20 mouse cellular contexts compared by ENCODE assay signal in the genomic region with DNA sequence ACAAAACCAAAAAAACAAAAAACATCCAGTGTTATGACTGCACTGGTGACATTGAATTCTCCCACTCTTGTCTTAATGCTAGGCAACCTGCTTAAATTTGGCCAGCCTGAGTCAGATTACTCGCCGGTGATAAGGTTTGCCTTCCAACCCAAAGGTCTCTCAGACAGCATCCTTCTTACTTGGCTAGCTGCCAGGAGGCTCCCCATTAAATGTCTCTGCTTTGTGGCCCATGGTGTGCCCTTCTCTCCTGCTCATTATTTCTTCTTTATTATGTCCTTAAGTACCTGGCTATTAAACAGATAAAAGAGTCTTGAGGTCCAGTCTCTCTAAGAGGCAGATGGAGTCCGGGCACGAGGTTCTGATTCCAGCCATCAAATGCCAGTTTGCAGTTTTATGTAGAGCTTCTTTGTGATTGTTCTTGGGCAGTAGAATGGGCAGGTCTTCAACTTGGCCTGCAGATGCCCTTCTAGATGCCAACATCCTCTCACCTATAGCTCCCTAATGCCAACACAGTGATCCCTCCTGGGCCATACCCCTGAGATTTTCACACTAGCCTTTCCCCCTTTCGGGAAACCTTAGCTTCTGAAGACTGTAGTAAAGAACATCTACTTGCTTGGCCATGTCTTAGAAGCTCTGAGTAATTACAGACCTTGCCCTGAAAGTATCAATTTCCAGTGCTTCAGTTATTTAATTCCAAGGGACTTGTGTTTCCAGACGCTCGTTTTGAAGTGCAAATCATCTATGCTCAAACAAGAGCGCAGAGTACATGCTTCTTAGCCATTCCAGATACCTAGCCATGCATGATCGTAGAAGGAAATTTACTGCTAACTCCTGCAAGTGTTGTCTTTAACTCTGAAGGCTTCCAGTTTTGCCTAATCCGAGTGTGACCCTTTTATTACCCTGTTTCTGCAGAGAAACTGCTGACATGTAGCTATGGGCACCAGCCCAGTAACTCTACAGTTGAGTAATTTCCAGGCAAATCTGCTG.
A peak's percentile ranks its signal among the peaks of the same experiment; 100 is the strongest.
DNase-seq lines count a peak whose midpoint lies in the region; ATAC-seq and TF ChIP-seq lines count a peak whose summit lies in the region.
"Had no signal": no experiment of that assay in that cellular context is flagged by ENCODE, and none has a peak within 500 bp of the region (broad histone marks: within the 10 kb centered on the region; RNA-seq: fewer than 3 reads in every experiment).

No protein-coding gene starts in this region.

- no peak for TF ChIP-seq CTCF in kidney, adult 2 months (conservative IDR thresholded peaks at IDR 0.05; ENCODE audit: insufficient read depth, insufficient read length, low read depth, low read length)

- no peak overlapping the region for H3K4me3 ChIP-seq in kidney, adult 2 months (ENCODE audit: insufficient read depth, low read depth, low read length)
- H3K4me3 ChIP-seq: heart, embryonic 13.5 days; limb, embryonic 13.5 days; liver, embryonic 13.5 days; midbrain, embryonic 12.5 days; neural tube, embryonic 12.5 days had no signal

- no peaks in the 10 kb centered on the region for H3K27me3 ChIP-seq in kidney, adult 2 months (replicated peaks; ENCODE audit: control insufficient read depth, insufficient read depth, low read length)
- H3K27me3 ChIP-seq: heart, embryonic 13.5 days; liver, embryonic 13.5 days; midbrain, embryonic 12.5 days; neural tube, embryonic 12.5 days had no signal

- intact Hi-C loops in heart, postnatal 14 days (cut with DNase I): no loop called here

- no peaks in the 10 kb centered on the region for H3K36me3 ChIP-seq in kidney, adult 2 months (ENCODE audit: control insufficient read depth, insufficient read depth, low read length)
- H3K36me3 ChIP-seq: heart, embryonic 13.5 days; limb, embryonic 13.5 days; liver, embryonic 13.5 days; midbrain, embryonic 12.5 days; neural tube, embryonic 12.5 days had no signal

- no peaks in the 10 kb centered on the region for H3K4me1 ChIP-seq in kidney, adult 2 months (ENCODE audit: control insufficient read depth, insufficient read depth, low read length)
- H3K4me1 ChIP-seq: liver, embryonic 13.5 days; neural tube, embryonic 12.5 days had no signal

- WGBS in kidney, adult 2 months: 27% methylated on average over 10 of the region's 10 CpGs

- no peak overlapping the region for H3K27ac ChIP-seq in kidney, adult 2 months (ENCODE audit: insufficient read depth, low read depth, low read length)
- H3K27ac ChIP-seq: heart, embryonic 13.5 days; hindbrain, embryonic 14.5 days; limb, embryonic 13.5 days; liver, embryonic 13.5 days; macrophage; midbrain, embryonic 12.5 days; neural tube, embryonic 12.5 days had no signal

- peak; percentile 11 for DNase-seq in kidney, adult 2 months
- DNase-seq in kidney, adult 11 months: no peak
- DNase-seq in cerebellum, adult 18-20 months: peak; percentile 47 to 48
- DNase-seq in cerebellum, postnatal 14 days: peak; percentile 37 to 57
- DNase-seq in kidney, postnatal 10 days: peak; percentile 9
- DNase-seq in lung, postnatal 4 days: no peak
- DNase-seq in heart, postnatal 14 days: no peak
- DNase-seq: B cell, adult 2 months; forebrain, postnatal 0 days; heart, postnatal 36 days; liver, embryonic 13.5 days; lung, embryonic 14.5 days; thymus, postnatal 14 days had no signal

- no peak for ATAC-seq in granulocyte monocyte progenitor cell, adult 5-6 weeks (replicated peaks; ENCODE audit: poor library complexity, severe bottlenecking)
- ATAC-seq: forebrain, postnatal 0 days had no signal

- TF ChIP-seq POLR2A in kidney, adult 2 months (IDR thresholded peaks at IDR 0.05; ENCODE audit: low read depth, low read length): no peak

Comparison
In these comparisons a context has a peak if more than half of its experiments do, and no peak if none do; other contexts are left out.
1. DNase-seq: peak in kidney, adult 2 months (single experiment), cerebellum, adult 18-20 months (2 of 2), cerebellum, postnatal 14 days (2 of 2) and kidney, postnatal 10 days (single experiment); none in kidney, adult 11 months (single experiment), lung, postnatal 4 days (0 of 2) and heart, postnatal 14 days (0 of 2).